Mouse (Mus musculus) brain, adult 2 months (tissue): Measurements from ENCODE around the gene BC005561.
"Not testable (repeated sequence)": the region's sequence is repeated elsewhere in the genome, so short reads cannot be mapped to it uniquely, and the experiment has no call there.

Experiments
- DNase-seq: peaks from one replicate; pipeline ENCODE4 v3.0.0; 2011; ENCODE audit warnings: low read depth, low spot score

BC005561 gene

GRCm38 (mm10) chr5:104508195-104508891 lies at the start of gene BC005561:
Gene BC005561 (plus strand): TSS chr5:104508352.
- peak; percentile 91 for DNase-seq

DNA sequence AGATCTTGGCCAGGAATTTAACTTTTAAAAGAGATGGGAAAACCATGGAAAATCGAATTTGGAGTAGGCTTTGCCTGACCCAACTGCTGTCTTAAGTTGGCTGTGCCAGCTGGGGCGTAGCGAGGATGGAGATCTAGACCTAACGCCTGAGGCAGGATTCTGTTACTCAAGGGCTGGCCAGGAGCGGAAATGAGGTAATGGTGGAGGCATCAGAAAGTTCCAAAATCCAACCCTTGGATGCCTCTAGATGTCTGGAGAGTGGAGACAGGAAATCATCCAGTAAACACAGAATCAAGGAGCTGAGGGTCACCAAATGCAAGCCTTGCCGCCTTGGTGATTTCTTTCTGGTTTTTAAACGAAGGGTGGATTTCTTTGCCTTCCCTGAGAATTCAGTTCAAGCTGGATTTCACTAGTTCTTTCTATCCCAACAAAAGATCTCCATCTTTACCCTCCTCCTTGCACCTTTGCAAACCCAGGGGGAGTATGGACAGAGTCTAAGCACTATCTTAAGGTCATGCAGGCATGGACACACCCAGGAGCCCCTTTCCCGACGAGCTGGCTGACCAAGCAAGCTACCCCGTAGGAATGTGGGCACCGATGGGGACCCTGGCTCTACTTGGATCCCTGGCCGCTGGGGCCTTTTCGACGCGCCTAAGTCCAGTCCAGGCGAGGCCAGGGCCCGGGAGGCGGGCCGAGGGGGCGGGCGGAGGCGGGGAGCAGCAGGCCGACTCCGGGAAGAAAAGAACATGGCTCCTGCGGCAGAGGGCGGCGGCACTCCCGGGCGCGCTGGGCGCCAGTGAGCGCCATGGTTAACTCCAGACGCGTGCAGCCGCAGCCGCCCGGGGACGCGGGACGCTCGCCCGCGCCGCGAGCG lies 49.1 kb upstream of the BC005561 start, which contains the start of gene Pkd2:
TSS of gene Pkd2 (plus strand) at position 619 of the 874 bp plus-strand sequence.
- peak; percentile 85 for DNase-seq

- DNase-seq, result peak; percentile 92
These were observed 48.3 kb upstream of the BC005561 start for GRCm38 (mm10) chr5:104459706-104460455.

- peak; percentile 19 for DNase-seq
These were observed 47.7 kb upstream of the BC005561 start for GRCm38 (mm10) chr5:104460456-104460838.

DNA sequence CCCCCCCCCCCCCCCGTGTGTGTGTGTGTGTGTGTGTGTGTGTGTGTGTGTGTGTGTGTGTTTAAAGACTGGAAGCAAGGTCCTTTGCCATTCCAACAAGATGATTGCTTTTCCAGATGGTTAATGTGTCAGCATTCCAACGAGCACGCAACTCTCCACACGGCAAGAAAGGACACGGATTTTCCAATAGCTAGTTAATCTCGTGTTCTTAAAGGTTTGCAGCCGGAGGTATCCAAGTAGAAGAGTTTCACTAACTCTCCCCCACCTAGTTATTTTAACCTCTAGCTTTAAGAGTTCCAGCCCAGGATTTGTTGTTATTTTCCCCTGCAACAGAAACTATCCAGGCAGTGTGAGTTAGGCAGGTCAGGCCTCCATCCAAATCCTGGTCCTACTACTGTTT lies 47.3 kb upstream of the BC005561 start:
- peak; percentile 39 for DNase-seq

- no peak for DNase-seq
These were observed 42.9 kb upstream of the BC005561 start for GRCm38 (mm10) chr5:104465279-104465678.

DNA sequence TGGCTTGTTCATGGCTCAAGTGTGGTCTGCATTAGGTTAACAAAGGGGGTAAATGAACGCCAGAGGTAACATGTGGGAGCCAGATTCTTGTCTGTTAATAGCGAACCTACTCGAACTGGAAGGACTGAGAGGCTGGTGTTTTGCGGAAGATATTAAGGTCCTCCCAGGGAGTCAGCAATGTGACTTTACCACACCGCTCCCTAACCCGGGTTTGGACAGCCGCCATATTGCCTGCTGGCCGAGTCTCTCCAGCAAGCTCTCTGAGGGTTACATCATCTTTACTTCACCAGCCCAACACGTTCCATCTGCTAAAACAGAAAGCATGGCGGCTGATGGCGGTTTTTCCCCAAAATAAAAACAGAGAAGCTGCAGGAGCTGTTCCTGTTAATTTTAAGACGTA lies 42.4 kb upstream of the BC005561 start:
- peak; percentile 62 for DNase-seq

DNA sequence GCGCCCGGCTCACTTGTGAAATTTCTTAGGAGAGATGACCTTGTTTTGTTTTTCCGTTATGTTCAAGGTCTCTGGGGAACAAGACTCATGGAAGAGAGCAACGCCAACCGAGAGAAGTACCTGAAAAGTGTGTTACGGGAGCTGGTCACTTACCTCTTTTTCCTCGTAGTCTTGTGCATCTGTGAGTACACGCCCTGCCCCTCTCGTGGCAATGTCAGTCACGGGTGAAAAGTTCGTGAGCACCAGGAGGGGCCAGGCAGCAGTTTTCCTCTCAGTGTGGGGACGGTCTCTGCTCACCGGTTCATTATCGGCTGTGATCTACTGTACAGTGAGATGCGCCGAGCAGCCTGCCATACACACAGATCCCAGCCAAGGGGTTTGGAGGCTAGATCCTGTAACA lies 41.3 kb upstream of the BC005561 start:
- no peak for DNase-seq

DNA sequence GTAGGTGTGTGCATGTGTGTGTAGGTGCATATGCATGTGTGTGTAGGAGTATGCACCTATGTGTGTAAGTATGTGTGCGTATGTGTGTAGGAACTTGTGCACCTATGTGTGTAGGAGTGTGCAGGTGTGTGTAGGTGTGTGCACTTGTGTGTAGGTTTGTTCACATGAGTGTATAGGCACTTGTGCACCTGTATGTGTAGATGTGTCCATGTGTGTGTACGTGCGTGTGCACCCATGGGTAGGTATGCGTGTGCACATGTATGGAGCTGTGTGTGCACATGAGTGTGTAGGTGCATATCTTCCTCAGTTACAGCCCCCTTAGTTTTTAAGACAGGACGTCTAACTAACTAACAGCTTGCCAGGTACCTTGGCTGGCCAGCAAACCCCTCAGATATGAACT lies 39.6 kb upstream of the BC005561 start:
- no peak for DNase-seq

GRCm38 (mm10) chr5:104470981-104471391 lies 37.2 kb upstream of the BC005561 start:
- peak; percentile 74 for DNase-seq

- peak; percentile 58 for DNase-seq
These were observed 35.8 kb upstream of the BC005561 start for GRCm38 (mm10) chr5:104472371-104472770.

- DNase-seq, result no peak
These were observed 27.8 kb upstream of the BC005561 start for GRCm38 (mm10) chr5:104480367-104480766.

- DNase-seq, result peak; percentile 12
These were observed 25.3 kb upstream of the BC005561 start for GRCm38 (mm10) chr5:104482856-104483255.

DNA sequence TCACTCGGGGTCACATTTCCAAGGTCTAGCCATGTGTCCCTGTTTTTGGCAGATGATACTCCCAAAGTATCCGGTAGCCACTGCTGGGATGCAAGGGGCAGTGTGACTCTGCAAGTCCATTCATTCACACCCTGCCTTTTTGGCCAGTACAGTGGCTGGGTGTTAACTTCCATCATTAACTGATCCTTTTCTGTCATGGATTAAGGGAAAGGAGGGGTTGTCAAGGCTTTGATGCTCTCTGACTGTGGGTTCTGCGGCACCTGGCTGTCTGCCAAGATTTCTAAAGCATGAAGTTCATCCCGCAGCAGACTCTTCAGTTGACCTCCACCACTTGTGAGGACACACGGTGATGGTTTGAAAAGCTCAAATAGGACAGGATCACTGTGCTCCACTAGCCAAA lies 16.6 kb upstream of the BC005561 start:
- peak; percentile 11 for DNase-seq

GRCm38 (mm10) chr5:104504883-104505282 lies 3.3 kb upstream of the BC005561 start:
- no peak for DNase-seq

DNA sequence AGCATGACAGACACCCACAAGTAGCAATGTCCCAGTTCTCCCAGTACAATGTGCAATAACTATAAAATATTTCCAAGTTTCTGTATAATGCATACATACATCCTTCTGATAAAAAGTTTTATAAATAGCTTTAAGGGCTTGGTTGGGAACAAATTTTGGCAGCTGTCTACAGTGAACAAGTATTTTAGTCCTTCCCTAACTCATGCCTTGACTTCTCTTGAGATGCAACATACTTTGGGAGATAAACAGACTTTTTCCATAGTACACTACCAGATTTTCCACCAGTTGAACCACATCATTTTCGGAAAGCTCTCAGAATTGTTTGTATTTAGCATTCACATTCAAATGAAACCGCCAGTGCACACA lies 340 bp upstream of the BC005561 start:
- DNase-seq, result no peak

DNA sequence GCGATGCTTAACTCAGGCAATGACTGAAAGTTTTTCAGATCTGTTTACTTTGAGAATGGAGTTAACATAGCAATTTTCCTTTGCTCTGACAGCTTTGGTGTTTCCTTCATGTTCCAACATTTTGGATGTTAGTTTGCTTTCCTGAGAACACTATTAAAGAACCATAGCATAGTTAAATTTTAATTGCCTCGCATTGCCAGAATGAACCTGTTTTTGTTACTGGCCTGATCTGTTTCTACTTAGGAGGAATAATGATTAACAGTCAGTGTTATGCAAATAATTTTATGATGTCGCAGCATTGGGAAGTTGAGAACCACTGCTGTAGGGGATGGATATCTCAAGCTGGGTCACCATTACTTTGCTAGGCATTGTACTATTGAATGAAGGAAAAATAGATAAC lies 3.1 kb downstream of the BC005561 start:
- no peak for DNase-seq

DNA sequence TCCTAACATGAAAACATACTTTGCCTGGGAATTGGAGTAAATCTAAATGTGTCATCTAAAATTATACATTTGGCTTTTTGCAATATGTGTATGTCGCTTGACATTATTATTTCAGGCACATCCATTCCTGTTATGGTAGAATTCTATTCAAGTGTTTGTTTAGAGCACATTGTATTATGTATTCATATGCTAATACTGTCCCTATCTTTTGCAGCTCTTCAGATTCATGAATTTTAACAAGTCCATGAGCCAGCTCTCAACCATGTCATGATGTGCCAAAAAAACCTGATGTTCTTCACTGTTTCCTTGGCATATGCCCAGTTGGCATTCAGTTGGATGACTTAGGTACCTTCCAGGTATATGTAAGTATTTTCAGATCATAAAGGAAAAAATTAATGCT lies 30.5 kb downstream of the BC005561 start:
- DNase-seq, result peak; percentile 64

- no peak for DNase-seq
These were observed 31.2 kb downstream of the BC005561 start for GRCm38 (mm10) chr5:104539331-104539730.

- DNase-seq, result not testable (repeated sequence)
These were observed 59.9 kb downstream of the BC005561 start for GRCm38 (mm10) chr5:104568079-104568478.

- DNase-seq, result peak; percentile 28
These were observed 62.6 kb downstream of the BC005561 start for GRCm38 (mm10) chr5:104570766-104571165.
